Mouse (Mus musculus): ENCODE results near the gene Ift27. TPM values are rescaled to one million over a fixed set of nuclear protein-coding genes. Genes with fewer than 3 reads are reported as not detected.

Gene Ift27
- total and polyA plus RNA-seq, 2 experiments from 2014 or later: 18.6 to 33.5 TPM

- WGBS: 67% methylated on average over 18 of the region's 18 CpGs
- ATAC-seq (ENCODE audit: insufficient read depth, low read depth): no peak
- Histone ChIP-seq H3K9ac (replicated peaks; ENCODE audit: low read depth, low read length) (no peak overlapping the region), H3K27ac (ENCODE audit: low read depth) (no peak overlapping the region), H3K36me3 (replicated peaks; ENCODE audit: control insufficient read depth, insufficient read depth, low read length) (no peaks in the 10 kb centered on the region), H3K27me3 (ENCODE audit: control insufficient read depth, insufficient read depth, low read length) (peaks cover 26% of the 10 kb centered on the region), H3K9me3 (replicated peaks; ENCODE audit: control insufficient read depth, low read length) (no peaks in the 10 kb centered on the region), H3K4me2 (ENCODE audit: low read depth, low read length) (no peak overlapping the region), H3K4me1 (ENCODE audit: control insufficient read depth, insufficient read depth) (peaks cover 3% of the 10 kb centered on the region; the same call in 1 of the 2 replicates), H3K4me3 (ENCODE audit: low read depth, low read length) (no peak overlapping the region)
- no peak for TF ChIP-seq EP300 (IDR thresholded peaks at IDR 0.05; ENCODE audit: low read depth)
- TF ChIP-seq CTCF (IDR thresholded peaks at IDR 0.05; ENCODE audit: low read depth): no peak
- DNase-seq (ENCODE audit: low spot score): no peak
Observed at GRCm38 (mm10) chr15:78118275-78118995, 55.5 kb downstream of the Ift27 start.

GRCm38 (mm10) chr15:78117731-78118130 is 56.2 kb downstream of the Ift27 start:
- no peaks in the 10 kb centered on the region for H3K36me3 ChIP-seq (replicated peaks; ENCODE audit: control insufficient read depth, insufficient read depth, low read length)
- ATAC-seq (ENCODE audit: insufficient read depth, low read depth): no peak
- peaks cover 3% of the 10 kb centered on the region; the same call in 1 of the 2 replicates for H3K4me1 ChIP-seq (ENCODE audit: control insufficient read depth, insufficient read depth)
- H3K9ac ChIP-seq (replicated peaks; ENCODE audit: low read depth, low read length): no peak overlapping the region
- no peak overlapping the region for H3K4me2 ChIP-seq (ENCODE audit: low read depth, low read length)
- no peak overlapping the region for H3K27ac ChIP-seq (ENCODE audit: low read depth)
- 86% methylated on average over 16 of the region's 16 CpGs for WGBS
- H3K9me3 ChIP-seq (replicated peaks; ENCODE audit: control insufficient read depth, low read length): no peaks in the 10 kb centered on the region
- no peak for TF ChIP-seq EP300 (IDR thresholded peaks at IDR 0.05; ENCODE audit: low read depth)
- TF ChIP-seq CTCF (IDR thresholded peaks at IDR 0.05; ENCODE audit: low read depth): no peak
- H3K27me3 ChIP-seq (ENCODE audit: control insufficient read depth, insufficient read depth, low read length): peaks cover 26% of the 10 kb centered on the region
- H3K4me3 ChIP-seq (ENCODE audit: low read depth, low read length): no peak overlapping the region
- no peak for DNase-seq (ENCODE audit: low spot score)

GRCm38 (mm10) chr15:78116936-78117335 is 57.0 kb downstream of the Ift27 start:
- 76% methylated on average over 10 of the region's 10 CpGs for WGBS
- H3K27ac ChIP-seq (ENCODE audit: low read depth): no peak overlapping the region
- no peak overlapping the region for H3K4me3 ChIP-seq (ENCODE audit: low read depth, low read length)
- no peak overlapping the region for H3K4me2 ChIP-seq (ENCODE audit: low read depth, low read length)
- H3K9me3 ChIP-seq (replicated peaks; ENCODE audit: control insufficient read depth, low read length): no peaks in the 10 kb centered on the region
- H3K4me1 ChIP-seq (ENCODE audit: control insufficient read depth, insufficient read depth): peaks cover 3% of the 10 kb centered on the region; the same call in 1 of the 2 replicates
- H3K9ac ChIP-seq (replicated peaks; ENCODE audit: low read depth, low read length): no peak overlapping the region
- no peaks in the 10 kb centered on the region for H3K36me3 ChIP-seq (replicated peaks; ENCODE audit: control insufficient read depth, insufficient read depth, low read length)
- H3K27me3 ChIP-seq (ENCODE audit: control insufficient read depth, insufficient read depth, low read length): peaks cover 26% of the 10 kb centered on the region
- DNase-seq (ENCODE audit: low spot score) (no peak), ATAC-seq (ENCODE audit: insufficient read depth, low read depth) (no peak)
- TF ChIP-seq EP300 (IDR thresholded peaks at IDR 0.05; ENCODE audit: low read depth) (no peak), CTCF (IDR thresholded peaks at IDR 0.05; ENCODE audit: low read depth) (no peak)

- TF ChIP-seq EP300 (IDR thresholded peaks at IDR 0.05; ENCODE audit: low read depth): no peak
- TF ChIP-seq CTCF (IDR thresholded peaks at IDR 0.05; ENCODE audit: low read depth): no peak
- no peak overlapping the region for H3K9ac ChIP-seq (replicated peaks; ENCODE audit: low read depth, low read length)
- no peak overlapping the region for H3K4me2 ChIP-seq (ENCODE audit: low read depth, low read length)
- WGBS: 59% methylated on average over 10 of the region's 10 CpGs
- no peak overlapping the region for H3K4me3 ChIP-seq (ENCODE audit: low read depth, low read length)
- H3K27me3 ChIP-seq (ENCODE audit: control insufficient read depth, insufficient read depth, low read length): peaks cover 26% of the 10 kb centered on the region
- peaks cover 3% of the 10 kb centered on the region; the same call in 1 of the 2 replicates for H3K4me1 ChIP-seq (ENCODE audit: control insufficient read depth, insufficient read depth)
- H3K27ac ChIP-seq (ENCODE audit: low read depth): no peak overlapping the region
- H3K36me3 ChIP-seq (replicated peaks; ENCODE audit: control insufficient read depth, insufficient read depth, low read length): no peaks in the 10 kb centered on the region
- DNase-seq (ENCODE audit: low spot score): no peak
- no peak for ATAC-seq (ENCODE audit: insufficient read depth, low read depth)
- H3K9me3 ChIP-seq (replicated peaks; ENCODE audit: control insufficient read depth, low read length): no peaks in the 10 kb centered on the region
Observed at GRCm38 (mm10) chr15:78116244-78116643, 57.7 kb downstream of the Ift27 start.

Other genes starting within 250 kb of the Ift27 start
- 72.2 and 106 TPM in 2 replicates for gene Txn2, start 245.1 kb downstream of the Ift27 start, total RNA-seq (2014; rRNA removed; ENCODE audit: low replicate concordance)
- gene Txn2, start 245.1 kb downstream of the Ift27 start, polyA plus RNA-seq (2015; fragmentation: Nextera tagmentation; extraction: Ambion mirVana): 317 and 322 TPM in 2 replicates
- 1.0 and 1.2 TPM in 2 replicates for gene Foxred2, start 217.4 kb downstream of the Ift27 start, total RNA-seq (2014; rRNA removed; ENCODE audit: low replicate concordance)
- gene Foxred2, start 217.4 kb downstream of the Ift27 start, polyA plus RNA-seq (2015; fragmentation: Nextera tagmentation; extraction: Ambion mirVana): 0.12 and 0.16 TPM in 2 replicates
- 99.5 and 110 TPM in 2 replicates for gene Eif3d, start 203.3 kb downstream of the Ift27 start, total RNA-seq (2014; rRNA removed; ENCODE audit: low replicate concordance)
- gene Eif3d, start 203.3 kb downstream of the Ift27 start, polyA plus RNA-seq (2015; fragmentation: Nextera tagmentation; extraction: Ambion mirVana): 80.0 and 90.6 TPM in 2 replicates
- not detected in 2 replicates for gene Cacng2, start 54.1 kb downstream of the Ift27 start, total RNA-seq (2014; rRNA removed; ENCODE audit: low replicate concordance)
- gene Cacng2, start 54.1 kb downstream of the Ift27 start, polyA plus RNA-seq (2015; fragmentation: Nextera tagmentation; extraction: Ambion mirVana): not detected in 2 replicates
- not detected in 2 replicates for gene Pvalb, start 32.3 kb upstream of the Ift27 start, total RNA-seq (2014; rRNA removed; ENCODE audit: low replicate concordance)
- gene Pvalb, start 32.3 kb upstream of the Ift27 start, polyA plus RNA-seq (2015; fragmentation: Nextera tagmentation; extraction: Ambion mirVana): 1.9 and 2.1 TPM in 2 replicates
- 1.3 and 2.3 TPM in 2 replicates for gene Ncf4, start 70.7 kb upstream of the Ift27 start, total RNA-seq (2014; rRNA removed; ENCODE audit: low replicate concordance)
- gene Ncf4, start 70.7 kb upstream of the Ift27 start, polyA plus RNA-seq (2015; fragmentation: Nextera tagmentation; extraction: Ambion mirVana): 1.5 and 2.2 TPM in 2 replicates
- 0.50 and 6.0 TPM in 2 replicates for gene Csf2rb2, start 131.6 kb upstream of the Ift27 start, total RNA-seq (2014; rRNA removed; ENCODE audit: low replicate concordance)
- 0.19 and 0.23 TPM in 2 replicates for gene Csf2rb2, start 131.6 kb upstream of the Ift27 start, polyA plus RNA-seq (2015; fragmentation: Nextera tagmentation; extraction: Ambion mirVana)
- 3.5 and 3.7 TPM in 2 replicates for gene Csf2rb, start 151.6 kb upstream of the Ift27 start, total RNA-seq (2014; rRNA removed; ENCODE audit: low replicate concordance)
- 0.77 and 0.79 TPM in 2 replicates for gene Csf2rb, start 151.6 kb upstream of the Ift27 start, polyA plus RNA-seq (2015; fragmentation: Nextera tagmentation; extraction: Ambion mirVana)
- gene Tex33, start 221.8 kb upstream of the Ift27 start, total RNA-seq (2014; rRNA removed; ENCODE audit: low replicate concordance): not detected in 2 replicates
- gene Tex33, start 221.8 kb upstream of the Ift27 start, polyA plus RNA-seq (2015; fragmentation: Nextera tagmentation; extraction: Ambion mirVana): not detected in 2 replicates
- gene Tst, start 231.8 kb upstream of the Ift27 start, total RNA-seq (2014; rRNA removed; ENCODE audit: low replicate concordance): 42.4 and 50.9 TPM in 2 replicates
- gene Tst, start 231.8 kb upstream of the Ift27 start, polyA plus RNA-seq (2015; fragmentation: Nextera tagmentation; extraction: Ambion mirVana): 21.9 and 22.0 TPM in 2 replicates
- gene Mpst, start 232.3 kb upstream of the Ift27 start, total RNA-seq (2014; rRNA removed; ENCODE audit: low replicate concordance): 40.0 and 52.2 TPM in 2 replicates
- 1.1 and 1.2 TPM in 2 replicates for gene Mpst, start 232.3 kb upstream of the Ift27 start, polyA plus RNA-seq (2015; fragmentation: Nextera tagmentation; extraction: Ambion mirVana)